8 mouse cellular contexts compared by ENCODE assay signal in the genomic region with DNA sequence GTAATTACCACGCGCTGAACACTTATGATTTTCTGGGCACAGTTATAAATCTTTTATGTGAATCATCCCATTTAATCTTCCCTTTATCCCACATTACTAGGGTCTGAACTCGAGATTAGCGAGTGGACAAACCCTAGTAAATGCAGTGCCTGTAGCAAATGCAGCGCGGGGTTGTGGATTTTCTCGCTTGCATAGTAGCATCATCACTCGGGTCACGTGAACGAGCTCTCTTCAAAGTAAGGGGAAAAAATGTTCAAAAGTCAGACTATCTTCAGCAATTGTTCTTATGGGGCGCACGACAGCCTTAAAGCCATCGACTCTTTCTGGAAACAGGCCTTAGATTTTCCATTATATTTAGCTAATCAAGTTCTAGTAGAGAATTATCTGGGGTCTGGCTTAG. TPM values are rescaled to one million over a fixed set of nuclear protein-coding genes. Genes with fewer than 3 reads are reported as not detected.
DNase-seq lines count a peak whose midpoint lies in the region; ATAC-seq and TF ChIP-seq lines count a peak whose summit lies in the region.

No protein-coding gene starts in this region.

- H3K4me2 ChIP-seq in kidney, postnatal 0 days (ENCODE audit: low read length), result peak overlapping the region; percentile 80
- H3K4me2 ChIP-seq in embryonic facial prominence, embryonic 15.5 days (replicated peaks), result peak overlapping the region; percentile 82
- peak overlapping the region; percentile 91 for H3K4me2 ChIP-seq in intestine, embryonic 16.5 days (ENCODE audit: low read depth, low read length)
- peak overlapping the region; percentile 76 for H3K4me2 ChIP-seq in neural tube, embryonic 12.5 days (replicated peaks)

- no peak for DNase-seq in kidney, postnatal 0 days (ENCODE audit: low spot score)
- no peak for DNase-seq in kidney, postnatal 36 days
- DNase-seq in thymus, postnatal 0 days (ENCODE audit: low spot score), result no peak
- DNase-seq in gastrocnemius, postnatal 10 days, result no peak
- DNase-seq in kidney, postnatal 14 days, result no peak

- peaks cover 11% of the 10 kb centered on the region for H3K4me1 ChIP-seq in kidney, postnatal 0 days (replicated peaks; ENCODE audit: insufficient read depth, low read length)
- peaks cover 17% of the 10 kb centered on the region for H3K4me1 ChIP-seq in embryonic facial prominence, embryonic 15.5 days
- H3K4me1 ChIP-seq in intestine, embryonic 16.5 days (ENCODE audit: control insufficient read depth, insufficient read depth, low read length), result peaks cover 12% of the 10 kb centered on the region
- peaks cover 25% of the 10 kb centered on the region for H3K4me1 ChIP-seq in neural tube, embryonic 12.5 days

- peak overlapping the region; percentile 98; the same call in 1 of the 2 replicates for H3K9ac ChIP-seq in kidney, postnatal 0 days (ENCODE audit: low read depth, low read length)
- peak overlapping the region; percentile 81 for H3K9ac ChIP-seq in embryonic facial prominence, embryonic 15.5 days
- peak overlapping the region; percentile 96 for H3K9ac ChIP-seq in intestine, embryonic 16.5 days (ENCODE audit: low read depth, low read length)
- peak overlapping the region; percentile 87 for H3K9ac ChIP-seq in neural tube, embryonic 12.5 days

- H3K9me3 ChIP-seq in kidney, postnatal 0 days (replicated peaks; ENCODE audit: low read length), result no peaks in the 10 kb centered on the region
- H3K9me3 ChIP-seq in embryonic facial prominence, embryonic 15.5 days (replicated peaks), result no peaks in the 10 kb centered on the region
- H3K9me3 ChIP-seq in intestine, embryonic 16.5 days (ENCODE audit: control insufficient read depth, low read length), result no peaks in the 10 kb centered on the region
- H3K9me3 ChIP-seq in neural tube, embryonic 12.5 days, result no peaks in the 10 kb centered on the region

- no peak overlapping the region for H3K27ac ChIP-seq in kidney, postnatal 0 days
- H3K27ac ChIP-seq in embryonic facial prominence, embryonic 15.5 days (replicated peaks), result 0 out of 2 replicates have a peak overlapping the region, but pooled peaks have one; percentile 93
- H3K27ac ChIP-seq in intestine, embryonic 16.5 days (ENCODE audit: low read length), result no peak overlapping the region
- H3K27ac ChIP-seq in neural tube, embryonic 12.5 days, result no peak overlapping the region

- no peak for TF ChIP-seq CTCF in kidney, postnatal 0 days (IDR thresholded peaks at IDR 0.05; ENCODE audit: low read depth)

- ATAC-seq in kidney, postnatal 0 days (replicated peaks; ENCODE audit: low FRiP score, low read depth), result no peak
- no peak for ATAC-seq in embryonic facial prominence, embryonic 15.5 days (ENCODE audit: insufficient number of reproducible peaks, low FRiP score, low TSS enrichment, low read depth)
- no peak for ATAC-seq in intestine, embryonic 16.5 days
- no peak for ATAC-seq in neural tube, embryonic 12.5 days (ENCODE audit: low FRiP score, low read depth)

- WGBS in kidney, postnatal 0 days, result 81% methylated on average over 13 of the region's 13 CpGs
- 73% methylated on average over 13 of the region's 13 CpGs for WGBS in embryonic facial prominence, embryonic 15.5 days
- WGBS in intestine, embryonic 16.5 days, result 74% methylated on average over 13 of the region's 13 CpGs
- 80% methylated on average over 13 of the region's 13 CpGs for WGBS in neural tube, embryonic 12.5 days

- H3K36me3 ChIP-seq in kidney, postnatal 0 days (ENCODE audit: insufficient read depth, low read length), result peaks cover 4% of the 10 kb centered on the region; the same call in 1 of the 2 replicates
- peaks cover 11% of the 10 kb centered on the region for H3K36me3 ChIP-seq in embryonic facial prominence, embryonic 15.5 days
- H3K36me3 ChIP-seq in intestine, embryonic 16.5 days (ENCODE audit: control insufficient read depth, insufficient read depth, low read length), result peaks cover 4% of the 10 kb centered on the region; the same call in 1 of the 2 replicates
- H3K36me3 ChIP-seq in neural tube, embryonic 12.5 days, result peaks cover 6% of the 10 kb centered on the region

- no peaks in the 10 kb centered on the region for H3K27me3 ChIP-seq in kidney, postnatal 0 days (ENCODE audit: insufficient read depth, low read length)
- H3K27me3 ChIP-seq in embryonic facial prominence, embryonic 15.5 days, result no peaks in the 10 kb centered on the region
- H3K27me3 ChIP-seq in intestine, embryonic 16.5 days (replicated peaks; ENCODE audit: control insufficient read depth, insufficient read depth, low read length), result no peaks in the 10 kb centered on the region
- H3K27me3 ChIP-seq in neural tube, embryonic 12.5 days (replicated peaks), result no peaks in the 10 kb centered on the region

- peak overlapping the region; percentile 98 for H3K4me3 ChIP-seq in kidney, postnatal 0 days (replicated peaks; ENCODE audit: low read depth, low read length)
- peak overlapping the region; percentile 99 for H3K4me3 ChIP-seq in embryonic facial prominence, embryonic 15.5 days (replicated peaks)
- H3K4me3 ChIP-seq in intestine, embryonic 16.5 days (ENCODE audit: low read length), result peak overlapping the region; percentile 99; the same call in 1 of the 2 replicates
- peak overlapping the region; percentile 68 for H3K4me3 ChIP-seq in neural tube, embryonic 12.5 days

RNA-seq across cellular contexts. Expression of a gene that starts 1.0 kb away (rescaled TPM):
- 43.8 and 45.4 TPM in 2 replicates for polyA plus RNA-seq in kidney, postnatal 0 days (2015; fragmentation: Nextera tagmentation; extraction: Ambion mirVana)
- 55.8 and 64.7 TPM in 2 replicates for polyA plus RNA-seq in embryonic facial prominence, embryonic 15.5 days (2015; fragmentation: Nextera tagmentation; extraction: Ambion mirVana)
- polyA plus RNA-seq in intestine, embryonic 16.5 days (2015; fragmentation: Nextera tagmentation; extraction: Ambion mirVana), result 48.1 and 52.2 TPM in 2 replicates
- polyA plus RNA-seq in neural tube, embryonic 12.5 days (2016; fragmentation: Nextera tagmentation; extraction: Ambion mirVana), result 147 and 154 TPM in 2 replicates
- polyA plus RNA-seq in thymus, postnatal 0 days (2015; fragmentation: Nextera tagmentation; extraction: Ambion mirVana), result 43.0 and 51.4 TPM in 2 replicates
- 10 to 100 TPM; 37.9 to 38.4 TPM for total RNA-seq in gastrocnemius, postnatal 10 days (2021)

RNA-seq across cellular contexts. Expression of a gene that starts 43.3 kb away (rescaled TPM):
- 64.5 and 70.3 TPM in 2 replicates for polyA plus RNA-seq in kidney, postnatal 0 days (2015; fragmentation: Nextera tagmentation; extraction: Ambion mirVana)
- 46.9 and 48.1 TPM in 2 replicates for polyA plus RNA-seq in embryonic facial prominence, embryonic 15.5 days (2015; fragmentation: Nextera tagmentation; extraction: Ambion mirVana)
- polyA plus RNA-seq in intestine, embryonic 16.5 days (2015; fragmentation: Nextera tagmentation; extraction: Ambion mirVana), result 100 and 113 TPM in 2 replicates
- polyA plus RNA-seq in neural tube, embryonic 12.5 days (2016; fragmentation: Nextera tagmentation; extraction: Ambion mirVana), result 22.3 and 24.6 TPM in 2 replicates
- 92.2 and 93.4 TPM in 2 replicates for polyA plus RNA-seq in thymus, postnatal 0 days (2015; fragmentation: Nextera tagmentation; extraction: Ambion mirVana)
- 10 to 100 TPM; 15.9 to 18.8 TPM for total RNA-seq in gastrocnemius, postnatal 10 days (2021)

RNA-seq across cellular contexts. Expression of a gene that starts 47.7 kb away (rescaled TPM):
- 45.7 and 50.4 TPM in 2 replicates for polyA plus RNA-seq in kidney, postnatal 0 days (2015; fragmentation: Nextera tagmentation; extraction: Ambion mirVana)
- polyA plus RNA-seq in embryonic facial prominence, embryonic 15.5 days (2015; fragmentation: Nextera tagmentation; extraction: Ambion mirVana), result 58.1 and 65.9 TPM in 2 replicates
- 49.3 and 50.0 TPM in 2 replicates for polyA plus RNA-seq in intestine, embryonic 16.5 days (2015; fragmentation: Nextera tagmentation; extraction: Ambion mirVana)
- polyA plus RNA-seq in neural tube, embryonic 12.5 days (2016; fragmentation: Nextera tagmentation; extraction: Ambion mirVana), result 63.8 and 64.3 TPM in 2 replicates
- 61.8 and 64.1 TPM in 2 replicates for polyA plus RNA-seq in thymus, postnatal 0 days (2015; fragmentation: Nextera tagmentation; extraction: Ambion mirVana)
- total RNA-seq in gastrocnemius, postnatal 10 days (2021), result 10 to 100 TPM; 18.8 to 22.9 TPM
